Mouse (Mus musculus) B cell, adult 2 months (primary cell): ENCODE data around the gene Ganab.
"Not testable (repeated sequence)": the region's sequence is repeated elsewhere in the genome, so short reads cannot be mapped to it uniquely, and the experiment has no call there.

Experiments
- DNase-seq, 2 experiments: peaks; one replicate each; pipeline ENCODE4 v3.0.0; 2022

Gene Ganab

GRCm38 (mm10) chr19:8888511-8889385 is 9.1 kb upstream of the Ganab start, which contains the start of the genes 1810009A15Rik and Gm49416:
1810009A15Rik (plus strand) TSS chr19:8888853.
Gm49416 (plus strand) TSS chr19:8888926.
- DNase-seq = peak; percentile 94 to 95

DNA sequence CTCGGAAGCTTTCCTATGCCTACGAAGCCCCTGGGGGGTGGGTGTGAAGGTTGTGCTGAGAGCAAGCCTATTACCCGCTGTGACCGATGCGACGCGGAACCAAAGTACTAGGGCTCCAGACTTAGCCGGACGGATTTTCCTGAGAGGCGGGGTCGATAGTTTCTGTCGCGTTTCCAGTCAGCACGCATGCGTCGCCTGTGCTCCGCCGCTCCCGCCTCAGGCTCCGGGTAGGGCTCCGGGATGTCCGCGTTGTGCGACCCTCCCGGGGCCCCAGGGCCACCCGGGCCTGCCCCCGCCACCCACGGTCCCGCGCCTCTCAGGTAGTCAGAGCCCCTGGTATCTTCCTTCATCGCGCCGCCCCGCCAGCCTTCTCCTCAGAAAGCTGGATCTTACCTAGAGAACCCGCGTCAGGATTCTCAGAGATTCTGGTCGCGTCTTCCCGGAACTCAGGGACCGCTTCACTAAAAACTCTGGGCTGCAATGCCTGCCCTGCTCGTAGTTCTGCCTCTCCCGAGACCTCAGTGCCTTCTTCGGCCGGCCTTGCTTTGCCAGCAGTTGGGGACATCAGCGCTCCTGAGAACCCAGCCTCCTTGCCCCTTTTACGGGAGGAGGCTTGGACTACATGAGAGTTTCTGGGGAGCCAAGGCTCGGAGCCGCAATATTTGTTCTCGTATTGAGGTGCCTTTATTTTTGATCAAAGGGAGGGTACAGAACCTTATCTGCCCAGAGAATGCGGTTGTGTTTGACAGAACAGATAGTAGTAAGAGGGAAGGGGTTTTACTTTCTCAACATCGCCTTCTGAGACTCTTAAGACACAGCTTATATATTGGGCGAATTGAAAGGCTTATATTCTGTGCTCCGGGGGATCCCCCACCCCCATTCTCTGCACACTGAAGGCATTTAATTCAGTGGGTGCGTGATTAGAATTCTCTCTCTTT is 4.8 kb upstream of the Ganab start, which contains the start of gene Ints5:
Gene Ints5, plus strand, starts transcription at position 177 of the 938 bp plus-strand sequence.
- peak; percentile 87 to 88 for DNase-seq

DNA sequence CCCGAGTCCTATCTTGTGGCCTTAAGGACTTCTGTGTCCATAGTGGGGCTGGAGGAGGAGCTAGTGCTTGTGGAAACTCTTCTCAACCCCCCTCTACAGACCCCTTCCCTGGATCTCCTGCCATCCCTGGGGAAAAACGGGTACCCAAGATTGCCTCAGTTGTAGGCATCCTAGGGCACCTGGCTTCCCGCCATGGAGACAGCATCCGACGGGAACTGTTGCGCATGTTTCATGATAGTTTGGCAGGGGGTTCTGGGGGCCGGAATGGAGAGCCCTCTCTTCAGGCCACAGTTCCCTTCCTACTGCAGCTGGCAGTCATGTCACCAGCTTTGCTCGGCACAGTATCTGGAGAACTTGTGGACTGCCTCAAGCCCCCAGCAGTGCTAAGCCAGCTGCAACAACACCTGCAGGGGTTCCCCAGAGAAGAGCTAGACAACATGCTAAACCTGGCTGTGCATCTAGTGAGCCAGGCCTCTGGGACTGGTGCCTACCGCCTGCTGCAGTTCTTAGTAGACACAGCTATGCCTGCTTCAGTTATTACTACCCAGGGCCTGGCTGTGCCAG is 2.4 kb upstream of the Ganab start:
- no peak for DNase-seq

DNA sequence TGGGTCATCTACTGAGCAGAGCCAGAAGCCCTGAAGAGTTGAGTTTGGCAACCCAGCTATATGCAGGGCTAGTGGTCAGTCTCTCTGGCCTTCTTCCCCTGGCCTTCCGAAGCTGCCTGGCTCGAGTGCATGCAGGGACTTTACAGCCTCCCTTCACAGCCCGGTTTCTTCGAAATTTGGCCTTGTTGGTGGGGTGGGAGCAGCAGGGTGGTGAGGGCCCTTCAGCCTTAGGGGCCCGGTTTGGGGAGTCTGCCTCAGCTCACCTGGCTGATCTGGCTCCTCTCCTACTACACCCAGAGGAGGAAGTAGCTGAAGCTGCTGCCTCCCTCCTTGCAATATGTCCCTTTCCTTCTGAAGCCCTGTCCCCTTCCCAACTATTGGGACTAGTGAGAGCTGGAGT is 1.6 kb upstream of the Ganab start:
- DNase-seq = not testable (repeated sequence)

DNA sequence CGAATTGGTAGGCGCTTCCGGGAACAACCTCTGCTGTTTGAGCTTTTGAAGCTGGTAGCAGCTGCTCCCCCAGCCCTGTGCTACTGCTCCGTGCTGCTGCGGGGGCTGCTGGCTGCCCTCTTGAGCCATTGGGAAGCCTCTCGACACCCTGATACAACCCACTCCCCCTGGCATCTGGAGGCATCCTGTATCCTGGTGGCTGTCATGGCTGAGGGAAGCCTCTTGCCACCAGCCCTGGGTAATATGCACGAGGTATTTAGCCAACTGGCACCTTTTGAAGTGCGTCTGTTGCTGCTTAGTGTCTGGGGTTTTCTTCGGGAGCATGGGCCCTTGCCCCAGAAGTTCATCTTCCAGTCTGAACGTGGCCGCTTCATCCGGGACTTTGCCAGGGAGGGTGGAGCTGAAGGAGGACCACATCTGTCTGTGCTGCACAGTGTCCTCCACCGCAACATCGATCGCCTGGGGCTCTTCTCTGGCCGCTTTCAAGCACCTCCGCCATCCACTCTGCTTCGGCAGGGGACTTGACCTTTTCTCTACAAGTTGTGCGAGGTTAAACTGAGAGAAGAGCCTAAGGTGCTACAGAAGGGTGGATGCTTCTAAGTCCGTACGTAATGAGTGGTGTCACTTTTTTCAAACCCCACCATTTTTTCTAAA is 533 bp upstream of the Ganab start:
- not testable (repeated sequence) for DNase-seq

DNA sequence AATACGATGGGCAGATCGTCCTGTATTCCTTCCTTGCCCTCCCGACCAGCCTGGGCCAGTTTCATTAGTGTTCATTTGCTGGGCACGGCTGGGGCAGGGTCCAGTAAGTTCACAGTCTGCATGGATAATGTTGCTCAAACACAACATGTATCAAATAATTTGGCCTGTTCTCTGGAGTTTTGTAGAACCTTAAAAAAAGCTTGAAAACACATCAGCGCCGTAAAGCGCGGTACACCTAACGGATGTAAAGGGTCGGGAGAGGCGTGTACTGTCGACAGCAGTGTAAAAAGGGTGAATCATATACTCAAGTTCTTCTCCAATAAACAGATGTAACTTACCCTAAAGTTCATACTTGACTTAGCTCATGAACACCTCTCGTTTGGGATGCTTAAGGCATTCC is 705 bp downstream of the Ganab start:
- peak in 1 of 2 experiments; percentile 14 for DNase-seq

- DNase-seq = no peak
Measured at GRCm38 (mm10) chr19:8899079-8899478, 1.2 kb downstream of the Ganab start.

DNA sequence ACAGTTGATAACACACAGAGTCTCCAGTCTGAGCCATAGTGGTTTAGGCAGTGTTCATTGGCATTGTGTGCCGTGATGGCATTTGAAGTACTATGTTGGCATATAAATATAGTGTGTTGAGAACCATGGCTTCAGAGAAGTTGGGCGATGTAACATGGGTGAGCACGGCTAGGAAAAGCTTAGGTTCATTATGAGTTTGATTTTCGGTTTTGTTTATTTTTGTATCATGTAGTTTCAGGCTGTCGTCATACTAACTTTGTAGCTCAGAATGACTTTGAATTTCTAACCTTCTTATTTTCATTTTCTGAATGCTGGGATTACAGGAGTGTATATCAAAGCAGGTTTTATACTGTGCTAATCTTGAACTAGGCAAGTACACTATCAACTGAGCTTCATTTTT is 5.5 kb downstream of the Ganab start:
- no peak for DNase-seq

- DNase-seq = no peak
Measured at GRCm38 (mm10) chr19:8908531-8908930, 10.7 kb downstream of the Ganab start.

GRCm38 (mm10) chr19:8911810-8912209 is 13.9 kb downstream of the Ganab start:
- DNase-seq = no peak

- DNase-seq = no peak
Measured at GRCm38 (mm10) chr19:8914212-8914611, 16.3 kb downstream of the Ganab start.

GRCm38 (mm10) chr19:8919000-8919399 is 21.1 kb downstream of the Ganab start:
- DNase-seq = no peak

DNA sequence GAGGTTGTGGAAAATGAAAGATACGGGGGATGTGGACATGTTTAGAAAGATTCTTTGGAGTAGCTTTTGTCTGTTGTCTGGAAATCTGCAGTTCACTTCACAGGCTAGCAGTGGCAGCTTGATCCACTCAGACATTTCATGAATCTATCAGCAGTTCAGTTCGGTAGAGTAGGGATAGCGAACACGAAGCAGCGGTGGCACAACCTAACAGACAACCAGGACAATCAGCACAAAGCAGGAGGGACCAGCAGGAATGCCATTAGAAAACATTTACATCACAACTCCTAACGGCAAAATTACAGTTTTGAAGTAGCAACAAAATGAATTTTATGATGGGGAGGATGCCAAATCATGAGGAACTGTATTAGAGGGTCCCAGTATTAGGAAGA is 21.8 kb downstream of the Ganab start:
- DNase-seq = no peak

GRCm38 (mm10) chr19:8920073-8920736 is 22.3 kb downstream of the Ganab start, which contains the start of gene B3gat3:
B3gat3 (plus strand) TSS chr19:8920374.
- DNase-seq = peak; percentile 79 to 84

DNA sequence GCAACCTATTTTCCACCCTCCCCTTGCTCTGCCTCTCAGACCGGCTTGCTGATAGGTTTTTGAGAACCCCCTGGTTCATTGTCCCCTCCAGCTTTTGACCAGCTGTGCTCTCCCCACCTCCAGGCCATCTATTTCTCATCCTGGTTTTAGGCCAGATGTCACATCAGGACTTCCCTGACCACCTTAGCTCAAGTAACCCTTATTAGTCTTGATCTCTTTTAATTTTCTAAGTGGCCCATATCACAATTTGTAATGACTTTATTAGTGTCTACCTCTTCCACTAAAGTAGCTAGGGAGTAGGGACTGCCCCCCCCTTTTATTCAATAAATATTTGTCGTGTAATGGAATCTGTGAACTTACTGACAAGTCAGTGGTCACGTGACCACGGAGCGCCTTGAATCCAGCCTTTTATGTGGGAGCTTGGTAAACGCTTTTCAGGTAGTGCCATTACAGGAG is 23.0 kb downstream of the Ganab start:
- peak in 1 of 2 experiments; percentile 15 for DNase-seq

GRCm38 (mm10) chr19:8921741-8922140 is 23.9 kb downstream of the Ganab start:
- DNase-seq = no peak

DNA sequence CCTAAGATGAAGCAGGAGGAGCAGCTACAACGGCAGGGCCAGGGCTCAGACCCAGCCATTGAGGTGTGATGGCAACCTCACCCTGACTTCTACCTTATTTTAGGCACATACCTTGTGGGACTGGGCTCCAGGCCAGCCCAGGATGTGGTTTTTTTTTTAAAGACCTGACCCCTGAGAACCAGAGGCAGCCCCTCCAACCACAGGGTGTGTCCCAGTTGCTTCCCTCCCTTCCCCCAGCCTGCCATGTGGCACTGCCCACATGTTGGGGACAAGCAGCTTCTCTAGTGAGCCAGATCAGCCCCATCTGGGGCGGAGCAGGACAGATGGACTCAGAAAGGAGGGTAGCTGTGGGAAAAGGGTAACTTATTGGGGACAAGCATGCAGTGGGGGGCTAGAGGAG is 28.9 kb downstream of the Ganab start:
- no peak for DNase-seq

DNA sequence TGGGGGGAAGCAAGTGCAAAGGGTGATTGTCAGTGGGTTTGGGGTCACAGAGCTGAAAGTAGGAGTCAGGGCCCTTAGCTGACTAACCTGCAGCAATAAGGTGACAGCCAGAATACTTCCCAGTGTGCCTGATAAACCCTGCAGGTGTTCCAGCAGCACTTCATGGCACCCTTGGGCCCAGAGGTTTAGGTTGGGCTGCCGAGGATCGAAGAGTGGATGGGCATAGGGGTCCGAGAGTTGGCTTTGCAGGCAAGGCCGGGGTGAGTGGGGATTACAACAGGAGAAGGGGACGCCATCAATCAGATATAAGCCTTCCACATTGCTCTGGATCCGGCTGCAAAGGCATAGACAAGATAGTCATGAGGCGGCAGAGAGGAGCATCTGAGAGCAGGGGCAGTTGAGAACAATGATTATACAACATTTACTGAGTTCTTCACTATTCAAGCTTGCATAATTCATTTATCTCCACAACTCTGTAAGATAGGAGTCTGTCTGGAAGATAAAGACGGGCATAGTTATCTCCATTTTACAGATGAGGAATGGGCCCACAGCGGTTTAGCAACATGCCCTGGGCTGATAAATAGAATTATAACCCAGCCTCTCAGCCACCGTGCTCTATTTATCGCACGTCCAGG is 30.1 kb downstream of the Ganab start:
- DNase-seq = no peak

DNA sequence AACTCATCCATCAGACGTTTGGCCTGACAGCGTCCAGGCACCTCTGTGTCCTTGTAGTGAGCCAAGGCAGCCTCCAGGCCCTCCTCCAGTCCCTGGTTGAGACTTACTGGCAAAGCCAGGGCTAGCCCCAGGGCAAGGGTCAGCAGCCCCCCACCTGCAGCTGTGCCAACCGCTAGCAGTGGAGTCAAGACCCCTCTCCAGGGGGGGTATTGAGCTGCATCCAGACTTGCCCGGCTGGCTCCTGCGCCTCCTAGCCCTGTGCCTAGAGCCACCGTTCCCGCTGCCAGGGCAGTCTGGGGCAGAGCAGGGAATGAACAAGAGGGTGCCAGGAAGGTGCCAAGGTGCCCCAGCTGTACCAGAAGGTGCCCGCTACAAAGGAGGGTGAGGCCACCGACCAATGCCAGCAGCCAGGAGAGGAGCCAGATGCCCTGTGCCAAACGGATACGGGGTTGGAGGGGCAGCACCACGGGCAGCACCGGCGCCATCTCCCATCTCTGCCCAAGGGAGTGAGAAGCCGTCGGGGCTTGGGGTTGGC is 30.9 kb downstream of the Ganab start:
- DNase-seq = no peak

DNA sequence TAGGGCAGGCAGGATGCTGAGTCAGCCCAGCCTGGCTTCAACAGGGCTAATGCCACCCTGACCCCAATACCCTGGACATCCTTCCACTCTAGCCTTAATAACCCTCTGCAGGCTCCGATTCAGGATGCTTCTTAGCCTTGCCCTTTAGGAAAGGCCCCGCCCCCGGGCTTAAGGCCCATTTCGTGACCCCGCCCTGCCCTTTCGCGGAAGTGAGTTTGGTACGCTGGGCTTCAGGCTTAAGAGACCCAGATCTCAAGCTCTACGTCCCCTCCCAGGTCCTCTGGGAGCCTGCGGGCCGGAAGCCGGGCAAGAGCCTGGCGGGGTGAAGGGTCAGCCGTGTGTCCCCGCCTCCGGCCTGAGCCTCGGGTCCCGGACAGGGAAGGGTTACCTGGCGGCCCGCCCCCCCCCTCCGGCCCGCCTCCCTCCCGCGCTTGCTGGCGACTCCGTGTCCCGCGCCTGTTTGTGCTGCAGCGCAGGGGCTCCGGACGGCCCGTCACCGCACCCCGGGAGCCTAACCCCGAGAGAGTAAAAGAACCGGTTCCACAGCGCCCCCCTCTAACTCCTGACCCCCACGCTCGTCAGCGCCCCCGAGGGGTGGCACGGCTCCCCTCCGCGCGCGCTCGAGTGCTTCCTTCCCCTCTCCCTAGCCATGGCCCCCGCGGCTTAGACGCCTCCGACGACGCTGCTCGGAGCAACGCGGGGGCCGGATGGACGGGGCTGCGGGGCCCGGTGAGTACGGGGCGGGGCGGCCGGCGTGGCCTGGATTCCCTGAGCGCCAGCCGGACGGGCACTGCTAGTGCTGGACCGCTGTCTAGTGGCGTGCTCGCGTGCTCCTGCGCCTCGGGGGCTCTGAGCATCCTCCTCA is 31.6 kb downstream of the Ganab start, which contains the start of the genes Rom1 and Eml3:
Gene Rom1, minus strand, starts transcription at position 133 of the 865 bp plus-strand sequence.
Gene Eml3, plus strand, starts transcription at position 329 of the 865 bp plus-strand sequence.
- peak; percentile 86 for DNase-seq
